Mouse (Mus musculus) liver, embryonic 13.5 days (tissue): ENCODE measurements at regions not wholly inside any gene's neighbourhood (a gene's known extent, or its start where the extent isn't known, plus 50 kb on each side); places are given as distances from the start of the nearest gene placed in this dataset.

Source experiments
- ATAC-seq: fragments of 200-750 bp; cut with Nextera tagmentation; 2 replicates; pipeline ENCODE4 v1.8.0; 2017; ENCODE audit warnings: low read depth, mild to moderate bottlenecking, moderate number of reproducible peaks, moderate library complexity
- DNase-seq: peaks from one replicate; pipeline ENCODE4 v3.0.0; 2022
- H3K27ac ChIP-seq: fragments of 300-500 bp; sonication (generic); 2 replicates; pipeline ENCODE4 v1.5.1; 2015; ENCODE audit warnings: moderate library complexity, mild to moderate bottlenecking, inconsistent platforms
- H3K27me3 ChIP-seq: fragments of 300-500 bp; sonication (generic); 2 replicates; pipeline ENCODE4 v1.6.1; 2015; ENCODE audit warnings: mild to moderate bottlenecking, inconsistent platforms
- H3K36me3 ChIP-seq: fragments of 300-500 bp; sonication (generic); 2 replicates; pipeline ENCODE4 v1.6.1; 2015; ENCODE audit warnings: mild to moderate bottlenecking, inconsistent platforms
- H3K4me1 ChIP-seq: fragments of 300-500 bp; sonication (generic); replicated peaks from 2 replicates; pipeline ENCODE4 v1.6.1; 2015; ENCODE audit warnings: inconsistent platforms
- H3K4me2 ChIP-seq: fragments of 300-500 bp; sonication (generic); 2 replicates; pipeline ENCODE4 v1.6.1; 2015; ENCODE audit warnings: inconsistent platforms, mild to moderate bottlenecking, moderate library complexity
- H3K4me3 ChIP-seq: fragments of 300-500 bp; sonication (generic); replicated peaks from 2 replicates; pipeline ENCODE4 v1.5.1; 2015; ENCODE audit warnings: mild to moderate bottlenecking, inconsistent platforms
- H3K9ac ChIP-seq: fragments of 300-500 bp; sonication (generic); 2 replicates; pipeline ENCODE4 v1.6.1; 2015; ENCODE audit warnings: mild to moderate bottlenecking, inconsistent platforms
- H3K9me3 ChIP-seq: fragments of 300-500 bp; sonication (generic); replicated peaks from 2 replicates; pipeline ENCODE4 v1.6.1; 2016; ENCODE audit warnings: inconsistent platforms
- WGBS: fragments of 180-500 bp; shearing (Covaris S2); methylation state at CpG from one replicate; pipeline ENCODE4 v1.1.7; 2015; ENCODE audit not compliant: insufficient replicate concordance; 5-methylcytosine and 5-hydroxymethylcytosine counted together

DNA sequence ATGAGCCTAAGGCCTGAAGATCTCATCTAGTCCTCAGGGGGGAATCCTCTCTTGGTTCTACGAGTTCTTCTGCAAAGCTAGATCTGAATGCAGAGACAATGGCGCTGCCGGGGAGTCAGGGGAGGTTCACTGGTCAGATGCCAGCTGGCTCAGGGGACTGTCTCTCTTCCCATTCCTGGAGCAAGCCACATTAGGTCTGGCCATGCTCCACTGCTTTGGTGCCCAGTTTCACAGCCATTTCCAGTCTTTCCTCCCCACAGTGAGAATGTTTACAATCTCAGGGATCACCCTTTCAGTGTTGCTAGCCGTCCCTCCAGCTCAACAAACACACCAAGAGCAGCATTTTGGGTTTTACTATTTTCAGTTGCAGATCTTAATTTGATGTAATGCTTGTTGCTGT is 233.7 kb upstream of the Cdh11 start:
- ATAC-seq (no peak), DNase-seq (no peak)
- 53% methylated on average over 4 of the region's 4 CpGs for WGBS
- H3K36me3 ChIP-seq, result no peaks in the 10 kb centered on the region
- no peak overlapping the region for H3K4me2 ChIP-seq
- no peaks in the 10 kb centered on the region for H3K4me1 ChIP-seq
- no peak overlapping the region for H3K4me3 ChIP-seq
- H3K27me3 ChIP-seq, result no peaks in the 10 kb centered on the region
- H3K27ac ChIP-seq, result no peak overlapping the region
- H3K9ac ChIP-seq, result no peak overlapping the region
- H3K9me3 ChIP-seq, result no peaks in the 10 kb centered on the region

DNA sequence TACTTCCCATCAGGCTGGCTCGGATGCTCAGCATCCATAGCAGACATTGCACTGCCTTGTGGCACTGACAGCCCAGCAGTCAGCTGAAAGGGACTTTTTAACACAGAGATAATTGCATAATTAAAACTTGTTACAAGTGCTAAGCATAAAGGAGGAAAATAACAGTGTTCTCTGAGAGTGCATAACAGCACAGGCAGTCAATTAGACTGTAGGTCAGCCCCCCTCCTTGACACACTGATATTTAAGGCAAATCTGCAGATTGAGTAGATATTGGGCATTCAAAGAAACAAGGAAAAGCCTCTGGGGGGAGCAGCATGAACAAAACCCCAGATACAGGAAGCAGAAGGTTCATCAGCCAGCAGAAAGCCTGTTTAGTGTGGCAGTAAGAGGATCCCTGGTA is 237.8 kb upstream of the Cdh11 start:
- no peaks in the 10 kb centered on the region for H3K36me3 ChIP-seq
- no peak overlapping the region for H3K4me2 ChIP-seq
- no peak overlapping the region for H3K27ac ChIP-seq
- H3K4me3 ChIP-seq, result no peak overlapping the region
- ATAC-seq (no peak), DNase-seq (no peak)
- no peaks in the 10 kb centered on the region for H3K4me1 ChIP-seq
- no peaks in the 10 kb centered on the region for H3K9me3 ChIP-seq
- H3K9ac ChIP-seq, result no peak overlapping the region
- 47% methylated on average over 1 of the region's 1 CpGs for WGBS
- no peaks in the 10 kb centered on the region for H3K27me3 ChIP-seq

DNA sequence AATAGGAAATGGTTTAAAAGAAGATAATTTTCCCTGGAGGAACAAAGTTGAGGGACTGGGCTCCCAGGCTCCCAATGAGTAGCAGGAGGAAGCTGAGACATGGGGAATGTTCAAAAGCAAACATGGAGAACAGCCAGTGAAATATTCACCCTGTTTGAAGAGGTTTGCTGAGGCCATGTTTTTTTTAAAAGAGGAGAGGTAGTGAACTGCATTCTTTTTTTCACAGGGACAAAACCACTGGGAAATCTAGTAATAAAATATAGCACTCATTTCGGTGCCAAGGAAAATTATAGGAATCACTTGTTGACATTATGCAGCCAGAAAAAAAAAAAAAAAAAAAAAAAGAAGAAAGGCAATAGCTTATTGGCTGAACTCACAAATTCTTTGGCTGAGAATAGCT is 246.3 kb upstream of the Cdh11 start:
- H3K27me3 ChIP-seq, result no peaks in the 10 kb centered on the region
- H3K36me3 ChIP-seq, result no peaks in the 10 kb centered on the region
- DNase-seq (no peak), ATAC-seq (no peak)
- no peaks in the 10 kb centered on the region for H3K9me3 ChIP-seq
- no peak overlapping the region for H3K27ac ChIP-seq
- WGBS, result 50% methylated on average over 1 of the region's 1 CpGs
- no peak overlapping the region for H3K9ac ChIP-seq
- H3K4me2 ChIP-seq, result no peak overlapping the region
- no peak overlapping the region for H3K4me3 ChIP-seq
- no peaks in the 10 kb centered on the region for H3K4me1 ChIP-seq

DNA sequence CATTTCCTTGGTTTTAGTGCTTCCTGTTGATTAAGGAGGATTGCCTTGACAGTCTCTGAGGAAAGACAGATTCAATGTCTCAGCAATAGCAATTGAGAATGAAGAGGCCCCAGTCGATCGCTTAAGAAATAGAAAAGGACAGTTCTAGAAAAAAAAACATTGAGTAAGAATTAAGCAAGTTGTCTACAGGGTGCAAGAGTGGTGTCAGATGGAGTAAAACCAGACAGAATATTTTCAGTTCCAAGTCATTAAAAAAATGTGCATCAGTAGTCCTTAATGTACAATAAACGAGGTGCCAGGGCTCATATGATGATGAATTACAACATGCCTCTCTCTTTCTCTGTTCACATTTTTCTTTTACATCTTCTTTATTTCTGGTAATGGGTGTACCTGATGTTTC is 248.5 kb upstream of the Cdh11 start:
- WGBS, result 47% methylated on average over 3 of the region's 3 CpGs
- Histone ChIP-seq H3K4me1 (no peaks in the 10 kb centered on the region), H3K4me3 (no peak overlapping the region), H3K9me3 (no peaks in the 10 kb centered on the region), H3K36me3 (no peaks in the 10 kb centered on the region), H3K9ac (no peak overlapping the region), H3K4me2 (no peak overlapping the region), H3K27ac (no peak overlapping the region), H3K27me3 (no peaks in the 10 kb centered on the region)
- DNase-seq (no peak), ATAC-seq (no peak)

DNA sequence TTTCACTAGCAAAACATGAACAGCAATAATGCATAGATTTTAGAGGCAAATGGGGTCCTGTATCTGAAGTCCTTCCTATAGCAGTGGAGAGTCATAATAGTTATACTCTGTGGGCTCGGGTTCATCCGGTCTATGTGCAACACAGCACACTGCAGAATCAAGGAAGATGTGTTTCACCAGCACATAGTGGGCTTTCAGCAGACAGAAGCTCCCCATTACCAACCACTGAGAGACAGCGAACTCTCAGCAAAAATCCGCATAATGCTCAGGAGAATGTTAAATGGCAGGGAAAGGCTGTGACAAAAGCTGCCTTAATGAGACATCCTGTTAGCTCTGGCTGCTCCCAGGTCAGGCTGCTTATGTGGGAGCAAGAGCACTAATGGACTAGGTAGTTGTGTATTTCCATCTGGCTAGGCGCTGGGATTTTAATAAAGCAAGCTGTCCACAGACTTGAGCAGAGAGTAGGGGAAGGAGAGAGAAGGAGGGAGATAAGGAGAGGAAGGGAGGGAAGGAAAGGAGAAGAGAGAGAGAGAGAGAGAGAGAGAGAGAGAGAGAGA is 286.7 kb upstream of the Cdh11 start:
- H3K36me3 ChIP-seq, result no peaks in the 10 kb centered on the region
- no peaks in the 10 kb centered on the region for H3K9me3 ChIP-seq
- ATAC-seq (no peak), DNase-seq (no peak)
- no peaks in the 10 kb centered on the region for H3K27me3 ChIP-seq
- WGBS, result 61% methylated on average over 5 of the region's 5 CpGs
- no peak overlapping the region for H3K9ac ChIP-seq
- H3K4me3 ChIP-seq, result no peak overlapping the region
- no peak overlapping the region for H3K27ac ChIP-seq
- no peaks in the 10 kb centered on the region for H3K4me1 ChIP-seq
- H3K4me2 ChIP-seq, result no peak overlapping the region

DNA sequence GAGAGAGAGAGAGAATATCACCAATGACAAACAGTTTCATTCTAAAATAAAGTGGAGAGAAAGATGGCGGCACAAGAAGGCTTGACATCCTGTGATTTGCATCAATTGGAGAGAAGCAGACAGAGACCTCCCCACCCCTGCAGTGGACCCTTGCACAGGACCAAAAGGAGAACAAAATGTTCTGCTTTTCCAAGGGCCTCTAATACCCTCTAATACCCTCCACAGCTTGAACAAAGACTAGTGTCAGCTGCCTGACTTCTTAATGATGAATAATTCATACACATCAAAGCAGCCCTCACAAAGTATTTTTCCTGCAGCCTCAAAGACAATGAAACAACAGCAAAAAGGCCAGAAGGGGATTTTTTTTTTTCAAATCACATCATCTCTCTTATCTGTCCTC is 287.2 kb upstream of the Cdh11 start:
- H3K27ac ChIP-seq, result no peak overlapping the region
- no peaks in the 10 kb centered on the region for H3K9me3 ChIP-seq
- H3K36me3 ChIP-seq, result no peaks in the 10 kb centered on the region
- ATAC-seq (no peak), DNase-seq (no peak)
- H3K4me2 ChIP-seq, result no peak overlapping the region
- no peaks in the 10 kb centered on the region for H3K4me1 ChIP-seq
- no peak overlapping the region for H3K4me3 ChIP-seq
- WGBS, result 53% methylated on average over 1 of the region's 1 CpGs
- no peak overlapping the region for H3K9ac ChIP-seq
- H3K27me3 ChIP-seq, result no peaks in the 10 kb centered on the region

DNA sequence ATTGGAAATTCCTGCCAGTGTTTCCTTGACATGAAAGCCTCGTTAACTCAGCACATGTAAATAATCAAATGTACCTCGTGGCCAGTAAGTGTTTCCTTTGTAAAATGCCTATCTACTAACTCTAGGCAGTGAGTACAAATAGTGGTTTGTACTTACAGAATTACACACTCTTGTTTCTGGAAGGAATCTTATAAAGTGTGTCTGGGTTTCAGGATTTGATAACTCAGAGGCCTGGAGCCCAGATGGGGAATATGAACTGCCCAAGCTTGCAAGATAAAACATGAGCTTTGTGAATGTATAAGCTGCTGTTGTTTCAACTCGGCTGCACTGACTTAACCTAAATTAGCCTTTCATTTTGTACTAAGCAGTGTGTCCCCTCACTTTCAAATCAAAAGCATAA is 293.1 kb upstream of the Cdh11 start:
- no peak for ATAC-seq

DNA sequence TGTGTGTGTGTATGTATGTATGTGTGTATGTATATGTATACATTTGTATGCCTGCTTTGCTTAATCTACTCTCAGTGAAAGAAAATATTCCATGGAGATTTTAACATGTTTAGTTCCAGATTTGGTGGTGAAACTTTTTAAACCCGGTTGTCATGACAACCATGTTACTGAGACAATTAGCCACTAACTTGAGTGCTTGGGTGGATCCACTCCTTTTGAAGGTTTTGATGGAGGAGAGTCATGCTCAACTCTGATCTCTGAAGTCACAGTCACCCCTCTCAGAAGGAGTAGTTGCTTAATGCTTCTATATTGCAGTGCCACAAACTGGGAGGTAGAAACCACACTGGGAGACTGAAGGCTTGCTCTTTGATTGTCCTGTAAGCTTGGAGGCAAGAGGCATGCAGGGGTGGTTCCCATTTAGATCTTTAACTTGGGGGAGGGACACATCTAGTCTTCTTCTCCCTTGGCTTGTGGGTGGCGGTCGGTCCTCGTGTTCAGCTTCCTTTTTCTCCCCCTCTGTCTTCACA is 301.6 kb upstream of the Cdh11 start:
- Histone ChIP-seq H3K9ac (no peak overlapping the region), H3K9me3 (no peaks in the 10 kb centered on the region), H3K4me3 (no peak overlapping the region), H3K4me2 (no peak overlapping the region), H3K4me1 (no peaks in the 10 kb centered on the region), H3K27ac (no peak overlapping the region), H3K27me3 (no peaks in the 10 kb centered on the region), H3K36me3 (no peaks in the 10 kb centered on the region)
- WGBS, result 47% methylated on average over 4 of the region's 4 CpGs
- ATAC-seq (no peak), DNase-seq (no peak)

More for the DNA sequence above, 293.1 kb upstream of the Cdh11 start:
- H3K36me3 ChIP-seq, result no peaks in the 10 kb centered on the region
- no peak overlapping the region for H3K9ac ChIP-seq
- no peaks in the 10 kb centered on the region for H3K9me3 ChIP-seq
- no peaks in the 10 kb centered on the region for H3K4me1 ChIP-seq
- no peak overlapping the region for H3K4me2 ChIP-seq
- no peak overlapping the region for H3K4me3 ChIP-seq
- H3K27me3 ChIP-seq, result no peaks in the 10 kb centered on the region
- 30% methylated on average over 3 of the region's 3 CpGs for WGBS
- H3K27ac ChIP-seq, result no peak overlapping the region
- no peak for DNase-seq

DNA sequence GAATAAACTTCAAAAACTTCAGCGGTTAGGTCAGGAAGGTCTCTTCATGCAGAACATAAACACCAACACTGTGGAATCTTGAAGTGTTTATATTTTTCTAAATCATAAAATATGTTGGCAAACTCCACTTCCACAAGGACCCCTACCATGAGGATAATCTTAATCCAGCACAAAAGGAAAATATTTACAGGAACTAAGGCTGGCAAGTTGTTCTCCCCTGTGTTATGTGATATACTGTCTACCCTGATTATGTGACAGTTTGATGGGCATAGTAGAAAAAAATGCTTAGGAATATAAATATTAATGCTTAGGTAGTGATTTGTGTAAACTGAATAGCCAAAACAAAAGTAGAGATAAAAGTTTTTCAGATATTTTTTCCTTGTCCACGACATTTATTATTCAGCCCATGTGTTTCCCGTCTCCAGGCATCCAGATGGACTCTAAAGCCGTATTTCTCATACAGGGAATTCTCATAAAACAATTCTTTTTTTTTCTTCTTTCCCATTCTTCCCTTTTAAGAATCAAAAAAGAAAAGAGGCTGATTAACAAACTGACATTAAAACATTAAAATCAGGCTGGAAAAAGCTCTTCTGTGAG is 311.2 kb upstream of the Cdh11 start:
- Histone ChIP-seq H3K4me1 (no peaks in the 10 kb centered on the region), H3K36me3 (no peaks in the 10 kb centered on the region), H3K9me3 (no peaks in the 10 kb centered on the region), H3K27me3 (no peaks in the 10 kb centered on the region), H3K4me2 (no peak overlapping the region), H3K27ac (no peak overlapping the region), H3K9ac (no peak overlapping the region), H3K4me3 (no peak overlapping the region)
- 55% methylated on average over 4 of the region's 4 CpGs for WGBS
- DNase-seq (no peak), ATAC-seq (no peak)

DNA sequence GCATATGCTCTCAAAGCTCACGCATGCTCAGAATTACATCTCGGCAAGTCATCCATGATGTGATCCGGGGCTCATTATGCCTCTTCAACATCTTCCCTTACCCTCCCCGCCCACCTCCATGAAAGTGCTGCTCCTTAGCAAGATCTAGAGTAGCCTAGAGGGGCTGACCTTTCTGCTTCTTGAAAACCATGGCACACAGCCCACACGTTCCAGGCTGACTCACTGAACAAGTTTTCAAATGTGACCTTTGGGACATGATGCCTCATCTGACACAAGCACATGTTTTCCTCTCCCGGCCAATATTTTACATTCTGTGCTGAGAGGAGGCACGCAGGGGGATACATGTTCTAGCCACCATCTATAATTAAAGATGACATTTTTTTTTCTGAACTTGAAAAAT is 340.1 kb upstream of the Cdh11 start:
- Histone ChIP-seq H3K4me1 (no peaks in the 10 kb centered on the region), H3K27me3 (no peaks in the 10 kb centered on the region), H3K27ac (no peak overlapping the region), H3K9me3 (no peaks in the 10 kb centered on the region), H3K4me2 (no peak overlapping the region), H3K4me3 (no peak overlapping the region), H3K36me3 (no peaks in the 10 kb centered on the region), H3K9ac (no peak overlapping the region)
- ATAC-seq (no peak), DNase-seq (no peak)
- 73% methylated on average over 7 of the region's 7 CpGs for WGBS

DNA sequence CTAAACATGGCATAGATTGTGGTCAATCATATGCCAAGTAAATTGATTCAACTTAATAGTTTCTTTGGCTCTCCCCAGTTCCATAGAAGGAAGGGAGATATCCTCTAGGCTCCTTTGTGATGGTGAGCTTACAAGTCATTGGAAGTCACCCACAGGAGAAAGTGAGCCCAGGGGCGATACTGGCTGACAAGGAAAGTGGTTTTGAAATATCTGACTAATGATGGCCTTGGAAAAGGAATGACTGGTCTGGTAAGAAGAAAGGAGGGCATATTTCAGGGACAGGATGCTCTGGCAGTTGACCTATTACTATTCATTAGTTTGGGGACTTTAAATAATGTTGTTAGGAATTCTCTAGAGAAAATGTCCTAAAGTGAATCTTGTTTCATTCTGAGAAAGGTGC is 352.7 kb upstream of the Cdh11 start:
- no peak overlapping the region for H3K9ac ChIP-seq
- ATAC-seq (no peak), DNase-seq (no peak)
- 46% methylated on average over 1 of the region's 1 CpGs for WGBS
- no peaks in the 10 kb centered on the region for H3K4me1 ChIP-seq
- no peaks in the 10 kb centered on the region for H3K36me3 ChIP-seq
- no peak overlapping the region for H3K4me3 ChIP-seq
- H3K9me3 ChIP-seq, result no peaks in the 10 kb centered on the region
- no peak overlapping the region for H3K27ac ChIP-seq
- no peak overlapping the region for H3K4me2 ChIP-seq
- no peaks in the 10 kb centered on the region for H3K27me3 ChIP-seq

DNA sequence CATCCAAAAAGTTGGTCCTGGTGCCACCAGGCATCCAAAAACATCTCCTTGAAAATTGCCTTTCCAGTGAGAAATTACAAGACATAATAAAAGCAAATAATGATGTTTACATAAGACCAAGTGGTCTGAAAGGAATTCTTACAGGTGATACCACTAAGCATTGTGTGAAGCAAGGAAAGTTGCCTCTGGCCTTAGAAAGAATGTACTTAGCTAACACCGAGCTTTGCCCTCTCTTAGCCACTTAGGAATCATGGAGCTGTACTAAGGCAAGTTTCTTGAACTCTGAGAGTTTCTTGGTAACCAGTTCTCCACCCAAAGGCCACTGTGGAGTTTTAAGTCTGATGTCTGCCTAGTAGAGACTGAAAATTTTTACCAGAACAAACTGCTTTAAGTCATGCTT is 359.4 kb upstream of the Cdh11 start:
- Histone ChIP-seq H3K27me3 (no peaks in the 10 kb centered on the region), H3K9ac (no peak overlapping the region), H3K4me2 (no peak overlapping the region), H3K9me3 (no peaks in the 10 kb centered on the region), H3K4me3 (no peak overlapping the region), H3K36me3 (no peaks in the 10 kb centered on the region), H3K4me1 (no peaks in the 10 kb centered on the region), H3K27ac (no peak overlapping the region)
- DNase-seq, result no peak
- WGBS, result 26% methylated on average over 1 of the region's 1 CpGs
- ATAC-seq, result no peak
